Mouse (Mus musculus) erythroblast, embryonic 14.5 days (primary cell): ENCODE results near the gene Syngr1.

Experiments
- GATA1 ChIP-seq: IDR thresholded peaks from 2 replicates; pipeline ENCODE4 v1.6.1; 2012; ENCODE audit warnings: low read length, inconsistent platforms, mixed read lengths
- TAL1 ChIP-seq: IDR thresholded peaks from 3 replicates; pipeline ENCODE4 v1.6.1; 2012; ENCODE audit warnings: low read length, inconsistent platforms, mixed read lengths

GRCm38 (mm10) chr15:80088637-80089036 lies 2.5 kb upstream of the Syngr1 start:
- TF ChIP-seq GATA1 (no peak), TAL1 (no peak)
